Mouse (Mus musculus): ENCODE results near the gene Mmp11. TPM values are rescaled to one million over a fixed set of nuclear protein-coding genes. Genes with fewer than 3 reads are reported as not detected.

Gene Mmp11
- total and polyA plus RNA-seq, 2 experiments from 2014 or later = 11.7 to 14.3 TPM

- Histone ChIP-seq H3K4me1 (ENCODE audit: insufficient read depth) (peaks cover 1% of the 10 kb centered on the region; the same call in 1 of the 2 replicates), H3K27me3 (ENCODE audit: insufficient read depth, low read length) (no peaks in the 10 kb centered on the region; the same call in 1 of the 2 replicates), H3K4me3 (ENCODE audit: low read depth, low read length) (no peak overlapping the region), H3K9me3 (ENCODE audit: low read length) (no peaks in the 10 kb centered on the region), H3K9ac (no peak overlapping the region), H3K36me3 (ENCODE audit: insufficient read depth) (no peaks in the 10 kb centered on the region), H3K4me2 (ENCODE audit: low read depth) (no peak overlapping the region), H3K27ac (ENCODE audit: low read depth, low read length) (no peak overlapping the region)
- 63% methylated on average over 10 of the region's 10 CpGs for WGBS
- no peak for TF ChIP-seq CTCF (IDR thresholded peaks at IDR 0.05; ENCODE audit: low read depth)
- DNase-seq (no peak), ATAC-seq (no peak)
These were observed 1.8 kb upstream of the Mmp11 start for GRCm38 (mm10) chr10:75937851-75938643.

GRCm38 (mm10) chr10:75936909-75937667 lies 792 bp upstream of the Mmp11 start:
- no peak for TF ChIP-seq CTCF (IDR thresholded peaks at IDR 0.05; ENCODE audit: low read depth)
- H3K27me3 ChIP-seq (ENCODE audit: insufficient read depth, low read length) = no peaks in the 10 kb centered on the region; the same call in 1 of the 2 replicates
- ATAC-seq (no peak), DNase-seq (no peak)
- no peaks in the 10 kb centered on the region for H3K9me3 ChIP-seq (ENCODE audit: low read length)
- no peak overlapping the region for H3K4me3 ChIP-seq (ENCODE audit: low read depth, low read length)
- H3K4me1 ChIP-seq (ENCODE audit: insufficient read depth) = peaks cover 9% of the 10 kb centered on the region; the same call in 1 of the 2 replicates
- no peak overlapping the region for H3K27ac ChIP-seq (ENCODE audit: low read depth, low read length)
- WGBS = 43% methylated on average over 18 of the region's 18 CpGs
- peak overlapping the region; percentile 19; the same call in 1 of the 2 replicates for H3K4me2 ChIP-seq (ENCODE audit: low read depth)
- H3K9ac ChIP-seq = no peak overlapping the region
- H3K36me3 ChIP-seq (ENCODE audit: insufficient read depth) = no peaks in the 10 kb centered on the region

- Histone ChIP-seq H3K27me3 (ENCODE audit: insufficient read depth, low read length) (no peaks in the 10 kb centered on the region; the same call in 1 of the 2 replicates), H3K9ac (no peak overlapping the region), H3K4me2 (ENCODE audit: low read depth) (peak overlapping the region; percentile 76), H3K27ac (ENCODE audit: low read depth, low read length) (no peak overlapping the region), H3K4me3 (ENCODE audit: low read depth, low read length) (no peak overlapping the region), H3K9me3 (ENCODE audit: low read length) (no peaks in the 10 kb centered on the region), H3K36me3 (ENCODE audit: insufficient read depth) (no peaks in the 10 kb centered on the region), H3K4me1 (ENCODE audit: insufficient read depth) (peaks cover 17% of the 10 kb centered on the region)
- no peak for ATAC-seq
- no peak for DNase-seq
- TF ChIP-seq CTCF (IDR thresholded peaks at IDR 0.05; ENCODE audit: low read depth) = no peak
- WGBS = 73% methylated on average over 1 of the region's 1 CpGs
These were observed 1.3 kb downstream of the Mmp11 start for GRCm38 (mm10) chr10:75934991-75935390.

- Histone ChIP-seq H3K4me3 (ENCODE audit: low read depth, low read length) (peak within 1 kb of the TSS; percentile 49), H3K9ac (peak within 1 kb of the TSS; percentile 80), H3K4me1 (ENCODE audit: insufficient read depth) (peaks cover 17% of the 10 kb centered on the region), H3K36me3 (ENCODE audit: insufficient read depth) (peaks cover 1% of the 10 kb centered on the region; the same call in 1 of the 2 replicates), H3K9me3 (ENCODE audit: low read length) (no peaks in the 10 kb centered on the region), H3K27me3 (ENCODE audit: insufficient read depth, low read length) (no peaks in the 10 kb centered on the region), H3K4me2 (ENCODE audit: low read depth) (peak within 1 kb of the TSS; percentile 97), H3K27ac (ENCODE audit: low read depth, low read length) (peak within 1 kb of the TSS; percentile 78)
- no peak for DNase-seq
- ATAC-seq = no peak
- no peak for TF ChIP-seq CTCF (IDR thresholded peaks at IDR 0.05; ENCODE audit: low read depth)
- 29% methylated on average over 6 of the region's 6 CpGs for WGBS
These were observed 3.4 kb downstream of the Mmp11 start, which contains the start of gene Chchd10 for GRCm38 (mm10) chr10:75932891-75933290. Gene Chchd10 (plus strand): TSS chr10:75933130.

GRCm38 (mm10) chr10:75932081-75932678 lies 4.1 kb downstream of the Mmp11 start:
- Histone ChIP-seq H3K4me1 (ENCODE audit: insufficient read depth) (peaks cover 17% of the 10 kb centered on the region), H3K4me3 (ENCODE audit: low read depth, low read length) (peak overlapping the region; percentile 49), H3K27ac (ENCODE audit: low read depth, low read length) (peak overlapping the region; percentile 78), H3K4me2 (ENCODE audit: low read depth) (peak overlapping the region; percentile 97), H3K36me3 (ENCODE audit: insufficient read depth) (peaks cover 6% of the 10 kb centered on the region; the same call in 1 of the 2 replicates), H3K9ac (peak overlapping the region; percentile 80), H3K27me3 (ENCODE audit: insufficient read depth, low read length) (no peaks in the 10 kb centered on the region), H3K9me3 (ENCODE audit: low read length) (no peaks in the 10 kb centered on the region)
- WGBS = 2% methylated on average over 39 of the region's 44 CpGs
- TF ChIP-seq CTCF (IDR thresholded peaks at IDR 0.05; ENCODE audit: low read depth) = no peak
- ATAC-seq = peak; percentile 77
- DNase-seq = peak; percentile 70

GRCm38 (mm10) chr10:75931311-75931710 lies 5.0 kb downstream of the Mmp11 start:
- Histone ChIP-seq H3K36me3 (ENCODE audit: insufficient read depth) (peaks cover 11% of the 10 kb centered on the region), H3K9ac (peak overlapping the region; percentile 80), H3K4me2 (ENCODE audit: low read depth) (peak overlapping the region; percentile 97), H3K27ac (ENCODE audit: low read depth, low read length) (no peak overlapping the region), H3K4me3 (ENCODE audit: low read depth, low read length) (peak overlapping the region; percentile 49), H3K9me3 (ENCODE audit: low read length) (no peaks in the 10 kb centered on the region), H3K27me3 (ENCODE audit: insufficient read depth, low read length) (no peaks in the 10 kb centered on the region), H3K4me1 (ENCODE audit: insufficient read depth) (peaks cover 17% of the 10 kb centered on the region)
- WGBS = 19% methylated on average over 7 of the region's 7 CpGs
- no peak for ATAC-seq
- no peak for TF ChIP-seq CTCF (IDR thresholded peaks at IDR 0.05; ENCODE audit: low read depth)
- DNase-seq = no peak

All from forebrain, postnatal 0 days (tissue).